Mouse (Mus musculus): ENCODE measurements around the gene Ddx31. TPM values are rescaled to one million over a fixed set of nuclear protein-coding genes. Genes with fewer than 3 reads are reported as not detected.

Ddx31 gene
- polyA plus RNA-seq, 1 experiment from 2014 or later, result 13.5 TPM

- Histone ChIP-seq H3K4me1 (ENCODE audit: control insufficient read depth, insufficient read depth, low read length) (no peaks in the 10 kb centered on the region), H3K27ac (ENCODE audit: low read depth, low read length) (no peak overlapping the region), H3K9me3 (replicated peaks; ENCODE audit: control insufficient read depth, low read length) (no peaks in the 10 kb centered on the region), H3K9ac (ENCODE audit: low read length) (no peak overlapping the region), H3K36me3 (ENCODE audit: control insufficient read depth, insufficient read depth, low read length) (peaks cover 44% of the 10 kb centered on the region), H3K27me3 (replicated peaks; ENCODE audit: control insufficient read depth, insufficient read depth, low read length) (no peaks in the 10 kb centered on the region), H3K4me3 (ENCODE audit: low read depth, low read length) (no peak overlapping the region), H3K4me2 (ENCODE audit: low read length) (no peak overlapping the region)
- WGBS, result 63% methylated on average over 6 of the region's 6 CpGs
- DNase-seq (ENCODE audit: low spot score), result no peak
- ATAC-seq, result no peak
Observed at GRCm38 (mm10) chr2:28882826-28883485, 42.8 kb downstream of the Ddx31 start.

GRCm38 (mm10) chr2:28884914-28885313 lies 44.7 kb downstream of the Ddx31 start:
- no peaks in the 10 kb centered on the region for H3K4me1 ChIP-seq (ENCODE audit: control insufficient read depth, insufficient read depth, low read length)
- H3K27me3 ChIP-seq (replicated peaks; ENCODE audit: control insufficient read depth, insufficient read depth, low read length), result no peaks in the 10 kb centered on the region
- H3K36me3 ChIP-seq (ENCODE audit: control insufficient read depth, insufficient read depth, low read length), result peaks cover 42% of the 10 kb centered on the region
- ATAC-seq, result no peak
- 45% methylated on average over 4 of the region's 4 CpGs for WGBS
- H3K9ac ChIP-seq (ENCODE audit: low read length), result no peak overlapping the region
- H3K27ac ChIP-seq (ENCODE audit: low read depth, low read length), result no peak overlapping the region
- H3K4me2 ChIP-seq (ENCODE audit: low read length), result no peak overlapping the region
- no peak overlapping the region for H3K4me3 ChIP-seq (ENCODE audit: low read depth, low read length)
- H3K9me3 ChIP-seq (replicated peaks; ENCODE audit: control insufficient read depth, low read length), result no peaks in the 10 kb centered on the region
- no peak for DNase-seq (ENCODE audit: low spot score)

- DNase-seq (ENCODE audit: low spot score), result no peak
- Histone ChIP-seq H3K4me1 (ENCODE audit: control insufficient read depth, insufficient read depth, low read length) (no peaks in the 10 kb centered on the region), H3K4me3 (ENCODE audit: low read depth, low read length) (no peak overlapping the region), H3K27me3 (replicated peaks; ENCODE audit: control insufficient read depth, insufficient read depth, low read length) (no peaks in the 10 kb centered on the region), H3K9me3 (replicated peaks; ENCODE audit: control insufficient read depth, low read length) (no peaks in the 10 kb centered on the region), H3K9ac (ENCODE audit: low read length) (no peak overlapping the region), H3K36me3 (ENCODE audit: control insufficient read depth, insufficient read depth, low read length) (peaks cover 66% of the 10 kb centered on the region), H3K4me2 (ENCODE audit: low read length) (no peak overlapping the region), H3K27ac (ENCODE audit: low read depth, low read length) (no peak overlapping the region)
- ATAC-seq, result no peak
- WGBS, result 13% methylated on average over 1 of the region's 1 CpGs
Observed at GRCm38 (mm10) chr2:28892796-28893195, 52.6 kb downstream of the Ddx31 start.

- Histone ChIP-seq H3K27ac (ENCODE audit: low read depth, low read length) (no peak overlapping the region), H3K27me3 (replicated peaks; ENCODE audit: control insufficient read depth, insufficient read depth, low read length) (no peaks in the 10 kb centered on the region), H3K9me3 (replicated peaks; ENCODE audit: control insufficient read depth, low read length) (no peaks in the 10 kb centered on the region), H3K36me3 (ENCODE audit: control insufficient read depth, insufficient read depth, low read length) (peaks cover 64% of the 10 kb centered on the region), H3K9ac (ENCODE audit: low read length) (no peak overlapping the region), H3K4me2 (ENCODE audit: low read length) (no peak overlapping the region), H3K4me1 (ENCODE audit: control insufficient read depth, insufficient read depth, low read length) (no peaks in the 10 kb centered on the region), H3K4me3 (ENCODE audit: low read depth, low read length) (no peak overlapping the region)
- 40% methylated on average over 6 of the region's 6 CpGs for WGBS
- DNase-seq (ENCODE audit: low spot score) (no peak), ATAC-seq (no peak)
Observed at GRCm38 (mm10) chr2:28893526-28893925, 53.3 kb downstream of the Ddx31 start.

- ATAC-seq, result no peak
- Histone ChIP-seq H3K27me3 (replicated peaks; ENCODE audit: control insufficient read depth, insufficient read depth, low read length) (peaks cover 6% of the 10 kb centered on the region; the same call in 1 of the 2 replicates), H3K9me3 (replicated peaks; ENCODE audit: control insufficient read depth, low read length) (no peaks in the 10 kb centered on the region), H3K36me3 (ENCODE audit: control insufficient read depth, insufficient read depth, low read length) (peaks cover 63% of the 10 kb centered on the region), H3K4me1 (ENCODE audit: control insufficient read depth, insufficient read depth, low read length) (no peaks in the 10 kb centered on the region), H3K27ac (ENCODE audit: low read depth, low read length) (no peak overlapping the region), H3K4me3 (ENCODE audit: low read depth, low read length) (no peak overlapping the region), H3K9ac (ENCODE audit: low read length) (no peak overlapping the region), H3K4me2 (ENCODE audit: low read length) (no peak overlapping the region)
- 83% methylated on average over 7 of the region's 7 CpGs for WGBS
- DNase-seq (ENCODE audit: low spot score), result no peak
Observed at GRCm38 (mm10) chr2:28895876-28896275, 55.7 kb downstream of the Ddx31 start.

GRCm38 (mm10) chr2:28897340-28897899 lies 57.2 kb downstream of the Ddx31 start:
- no peak for ATAC-seq
- 61% methylated on average over 4 of the region's 4 CpGs for WGBS
- no peak overlapping the region for H3K4me2 ChIP-seq (ENCODE audit: low read length)
- no peak overlapping the region for H3K27ac ChIP-seq (ENCODE audit: low read depth, low read length)
- DNase-seq (ENCODE audit: low spot score), result no peak
- H3K4me3 ChIP-seq (ENCODE audit: low read depth, low read length), result no peak overlapping the region
- peaks cover 57% of the 10 kb centered on the region for H3K36me3 ChIP-seq (ENCODE audit: control insufficient read depth, insufficient read depth, low read length)
- no peaks in the 10 kb centered on the region for H3K4me1 ChIP-seq (ENCODE audit: control insufficient read depth, insufficient read depth, low read length)
- H3K9ac ChIP-seq (ENCODE audit: low read length), result no peak overlapping the region
- peaks cover 15% of the 10 kb centered on the region for H3K27me3 ChIP-seq (replicated peaks; ENCODE audit: control insufficient read depth, insufficient read depth, low read length)
- no peaks in the 10 kb centered on the region for H3K9me3 ChIP-seq (replicated peaks; ENCODE audit: control insufficient read depth, low read length)

GRCm38 (mm10) chr2:28902291-28902690 lies 62.1 kb downstream of the Ddx31 start:
- no peak overlapping the region for H3K4me3 ChIP-seq (ENCODE audit: low read depth, low read length)
- ATAC-seq (no peak), DNase-seq (ENCODE audit: low spot score) (no peak)
- H3K27me3 ChIP-seq (replicated peaks; ENCODE audit: control insufficient read depth, insufficient read depth, low read length), result peaks cover 49% of the 10 kb centered on the region
- no peak overlapping the region for H3K9ac ChIP-seq (ENCODE audit: low read length)
- 84% methylated on average over 8 of the region's 8 CpGs for WGBS
- H3K4me2 ChIP-seq (ENCODE audit: low read length), result no peak overlapping the region
- H3K36me3 ChIP-seq (ENCODE audit: control insufficient read depth, insufficient read depth, low read length), result peaks cover 34% of the 10 kb centered on the region
- peaks cover 6% of the 10 kb centered on the region; the same call in 1 of the 2 replicates for H3K4me1 ChIP-seq (ENCODE audit: control insufficient read depth, insufficient read depth, low read length)
- H3K27ac ChIP-seq (ENCODE audit: low read depth, low read length), result no peak overlapping the region
- H3K9me3 ChIP-seq (replicated peaks; ENCODE audit: control insufficient read depth, low read length), result no peaks in the 10 kb centered on the region

- 93% methylated on average over 5 of the region's 5 CpGs for WGBS
- Histone ChIP-seq H3K4me3 (ENCODE audit: low read depth, low read length) (no peak overlapping the region), H3K4me2 (ENCODE audit: low read length) (no peak overlapping the region), H3K4me1 (ENCODE audit: control insufficient read depth, insufficient read depth, low read length) (peaks cover 20% of the 10 kb centered on the region), H3K9ac (ENCODE audit: low read length) (no peak overlapping the region), H3K27ac (ENCODE audit: low read depth, low read length) (no peak overlapping the region), H3K27me3 (replicated peaks; ENCODE audit: control insufficient read depth, insufficient read depth, low read length) (peaks cover 60% of the 10 kb centered on the region), H3K9me3 (replicated peaks; ENCODE audit: control insufficient read depth, low read length) (no peaks in the 10 kb centered on the region), H3K36me3 (ENCODE audit: control insufficient read depth, insufficient read depth, low read length) (peaks cover 26% of the 10 kb centered on the region)
- DNase-seq (ENCODE audit: low spot score), result no peak
- no peak for ATAC-seq
Observed at GRCm38 (mm10) chr2:28903871-28904270, 63.7 kb downstream of the Ddx31 start.

GRCm38 (mm10) chr2:28904786-28905185 lies 64.6 kb downstream of the Ddx31 start:
- 75% methylated on average over 9 of the region's 9 CpGs for whole genome bisulfite sequencing
- Histone ChIP-seq H3K4me2 (ENCODE audit: low read length) (no peak overlapping the region), H3K4me3 (ENCODE audit: low read depth, low read length) (no peak overlapping the region), H3K4me1 (ENCODE audit: control insufficient read depth, insufficient read depth, low read length) (peaks cover 21% of the 10 kb centered on the region), H3K9ac (ENCODE audit: low read length) (no peak overlapping the region), H3K27ac (ENCODE audit: low read depth, low read length) (no peak overlapping the region), H3K9me3 (replicated peaks; ENCODE audit: control insufficient read depth, low read length) (no peaks in the 10 kb centered on the region), H3K36me3 (ENCODE audit: control insufficient read depth, insufficient read depth, low read length) (peaks cover 22% of the 10 kb centered on the region), H3K27me3 (replicated peaks; ENCODE audit: control insufficient read depth, insufficient read depth, low read length) (peaks cover 69% of the 10 kb centered on the region)
- DNase-seq (ENCODE audit: low spot score) (no peak), ATAC-seq (no peak)
